Mouse (Mus musculus): ENCODE measurements around the gene Mrps10. TPM values are rescaled to one million over a fixed set of nuclear protein-coding genes. Genes with fewer than 3 reads are reported as not detected.

The Mrps10 gene
- polyA plus RNA-seq, 1 experiment: 13.5 TPM

DNA sequence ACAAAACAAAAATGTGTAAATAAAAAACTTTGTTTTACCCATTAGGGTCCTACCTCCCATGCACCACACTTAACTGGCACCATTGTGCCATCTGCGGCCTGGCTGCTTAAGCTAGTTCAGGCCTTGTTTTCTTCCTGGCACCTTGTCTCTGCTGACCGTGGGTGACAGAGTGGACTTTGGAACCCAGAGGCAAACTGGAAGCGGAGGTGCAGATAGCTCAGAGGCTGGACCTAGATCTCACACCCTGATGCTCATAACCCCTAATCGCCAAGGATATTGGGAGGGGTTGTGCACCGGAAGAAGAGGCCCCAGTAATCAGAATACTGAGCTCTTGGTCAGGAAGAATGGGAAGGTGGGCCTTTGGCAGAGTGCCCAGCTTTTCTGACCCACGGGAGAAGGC is 55.5 kb downstream of the Mrps10 start:
- no peak overlapping the region; the same call in 1 of the 2 replicates for H3K27ac ChIP-seq (ENCODE audit: insufficient read depth, low read depth, low read length)
- no peak for TF ChIP-seq POLR2A (IDR thresholded peaks at IDR 0.05; ENCODE audit: low read depth, low read length)
- no peak for TF ChIP-seq CTCF (IDR thresholded peaks at IDR 0.05; ENCODE audit: extremely low read depth, insufficient read length, insufficient replicate concordance, low read depth, low read length)
- 22% methylated on average over 6 of the region's 6 CpGs for WGBS
- H3K4me1 ChIP-seq (ENCODE audit: control insufficient read depth, insufficient read depth, insufficient read length, low read length): peaks cover 11% of the 10 kb centered on the region
- no peak overlapping the region for H3K4me3 ChIP-seq (ENCODE audit: low read depth, low read length)
- H3K36me3 ChIP-seq (ENCODE audit: control insufficient read depth, insufficient read depth, low read length): no peaks in the 10 kb centered on the region
- H3K27me3 ChIP-seq (ENCODE audit: control insufficient read depth, insufficient read depth, low read length): no peaks in the 10 kb centered on the region

DNA sequence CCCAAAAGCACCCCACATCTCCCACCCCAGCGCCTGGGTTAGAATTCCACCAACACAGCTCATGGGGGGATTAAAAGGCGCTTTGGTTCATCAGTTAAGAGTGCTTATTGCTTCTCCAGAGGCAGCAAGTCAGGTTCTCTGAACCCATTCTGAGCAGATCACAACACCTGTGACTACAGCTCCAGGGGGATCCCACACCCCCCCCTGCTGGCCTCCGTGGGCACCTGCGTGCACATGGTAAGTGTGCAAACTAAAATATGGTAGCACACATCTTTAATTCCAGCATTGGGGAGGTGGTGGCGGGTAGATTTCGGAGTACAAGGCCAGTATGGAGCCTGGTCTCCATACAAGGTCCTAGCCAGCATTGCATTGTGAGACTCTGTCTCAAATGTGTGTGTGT is 58.6 kb downstream of the Mrps10 start:
- Histone ChIP-seq H3K4me1 (ENCODE audit: control insufficient read depth, insufficient read depth, insufficient read length, low read length) (peaks cover 8% of the 10 kb centered on the region; the same call in 1 of the 2 replicates), H3K4me3 (ENCODE audit: low read depth, low read length) (no peak overlapping the region), H3K36me3 (ENCODE audit: control insufficient read depth, insufficient read depth, low read length) (no peaks in the 10 kb centered on the region), H3K27me3 (ENCODE audit: control insufficient read depth, insufficient read depth, low read length) (no peaks in the 10 kb centered on the region), H3K27ac (ENCODE audit: insufficient read depth, low read depth, low read length) (no peak overlapping the region)
- 68% methylated on average over 6 of the region's 6 CpGs for WGBS
- TF ChIP-seq CTCF (IDR thresholded peaks at IDR 0.05; ENCODE audit: extremely low read depth, insufficient read length, insufficient replicate concordance, low read depth, low read length) (peak; percentile 24; the same call in 1 of the 2 replicates), POLR2A (IDR thresholded peaks at IDR 0.05; ENCODE audit: low read depth, low read length) (no peak)

DNA sequence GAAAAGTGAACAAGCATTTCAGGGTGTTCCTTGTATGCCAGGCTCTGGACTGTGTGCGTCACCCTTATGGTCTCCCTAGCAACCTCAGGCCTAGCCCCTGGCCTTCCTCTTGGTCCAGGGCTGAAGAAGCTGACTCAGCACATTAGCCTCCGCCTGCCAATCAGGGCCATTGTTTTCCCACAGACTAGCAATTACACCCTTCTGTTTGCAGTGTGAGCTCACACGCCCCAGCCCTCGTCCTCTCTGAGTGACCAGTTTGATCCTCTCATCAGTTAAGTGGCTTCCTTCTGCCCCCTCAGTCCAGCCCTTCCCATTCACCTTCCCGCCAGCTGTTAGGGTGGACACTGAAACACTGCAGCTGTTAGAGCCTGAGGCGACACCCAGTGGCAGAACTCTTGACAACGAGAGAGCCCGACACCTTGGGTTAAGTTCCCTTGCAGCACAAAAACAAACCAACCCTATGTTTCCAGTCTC is 60.2 kb downstream of the Mrps10 start:
- TF ChIP-seq POLR2A (IDR thresholded peaks at IDR 0.05; ENCODE audit: low read depth, low read length) (no peak), CTCF (IDR thresholded peaks at IDR 0.05; ENCODE audit: extremely low read depth, insufficient read length, insufficient replicate concordance, low read depth, low read length) (peak; percentile 66; the same call in 1 of the 2 replicates)
- no peak overlapping the region for H3K27ac ChIP-seq (ENCODE audit: insufficient read depth, low read depth, low read length)
- no peaks in the 10 kb centered on the region for H3K36me3 ChIP-seq (ENCODE audit: control insufficient read depth, insufficient read depth, low read length)
- H3K27me3 ChIP-seq (ENCODE audit: control insufficient read depth, insufficient read depth, low read length): no peaks in the 10 kb centered on the region
- no peak overlapping the region for H3K4me3 ChIP-seq (ENCODE audit: low read depth, low read length)
- WGBS: 13% methylated on average over 8 of the region's 8 CpGs
- H3K4me1 ChIP-seq (ENCODE audit: control insufficient read depth, insufficient read depth, insufficient read length, low read length): peaks cover 5% of the 10 kb centered on the region; the same call in 1 of the 2 replicates

DNA sequence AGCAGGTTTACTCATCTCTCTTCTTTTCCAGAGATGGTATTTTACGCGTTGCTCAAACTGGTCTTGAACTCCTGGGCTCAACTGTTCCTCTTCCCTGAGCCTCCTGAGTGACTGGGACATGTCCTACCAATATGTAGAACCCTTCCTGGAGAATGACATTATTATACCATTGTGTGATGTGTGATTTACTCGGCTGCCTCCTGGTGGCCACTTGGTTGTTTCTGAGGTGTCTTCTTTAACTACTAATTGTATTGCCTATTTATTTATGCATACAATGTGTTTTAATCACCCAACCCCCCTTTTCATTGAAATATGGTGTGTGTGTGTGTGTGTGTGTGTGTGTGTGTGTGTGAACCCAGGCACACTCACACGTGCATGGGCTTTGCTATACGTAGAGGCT is 62.1 kb downstream of the Mrps10 start:
- H3K4me3 ChIP-seq (ENCODE audit: low read depth, low read length): no peak overlapping the region
- no peaks in the 10 kb centered on the region for H3K4me1 ChIP-seq (ENCODE audit: control insufficient read depth, insufficient read depth, insufficient read length, low read length)
- H3K27ac ChIP-seq (ENCODE audit: insufficient read depth, low read depth, low read length): no peak overlapping the region
- TF ChIP-seq POLR2A (IDR thresholded peaks at IDR 0.05; ENCODE audit: low read depth, low read length) (no peak), CTCF (IDR thresholded peaks at IDR 0.05; ENCODE audit: extremely low read depth, insufficient read length, insufficient replicate concordance, low read depth, low read length) (no peak)
- H3K27me3 ChIP-seq (ENCODE audit: control insufficient read depth, insufficient read depth, low read length): no peaks in the 10 kb centered on the region
- WGBS: 58% methylated on average over 5 of the region's 5 CpGs
- no peaks in the 10 kb centered on the region for H3K36me3 ChIP-seq (ENCODE audit: control insufficient read depth, insufficient read depth, low read length)

Other genes starting within 250 kb of the Mrps10 start
- 0.56 and 0.86 TPM in 2 replicates for gene Guca1b, start 16.5 kb downstream of the Mrps10 start, polyA plus RNA-seq (2012; rRNA removed)
- gene Guca1a, start 31.7 kb downstream of the Mrps10 start, polyA plus RNA-seq (2012; rRNA removed): 2.1 and 2.5 TPM in 2 replicates
- 21.8 and 27.3 TPM in 2 replicates for gene AI661453, start 67.7 kb downstream of the Mrps10 start, polyA plus RNA-seq (2012; rRNA removed)
- gene 1700001C19Rik, start 68.5 kb downstream of the Mrps10 start, polyA plus RNA-seq (2012; rRNA removed): 0.08 TPM in 1 of 2 replicates, not detected in the other
- gene Taf8, start 133.4 kb downstream of the Mrps10 start, polyA plus RNA-seq (2012; rRNA removed): 6.2 and 13.3 TPM in 2 replicates
- gene Ccnd3, start 136.2 kb downstream of the Mrps10 start, polyA plus RNA-seq (2012; rRNA removed): 49.9 and 54.9 TPM in 2 replicates
- 3.3 and 3.5 TPM in 2 replicates for gene Bysl, start 242.6 kb downstream of the Mrps10 start, polyA plus RNA-seq (2012; rRNA removed)
- 7.3 and 11.3 TPM in 2 replicates for gene Med20, start 242.7 kb downstream of the Mrps10 start, polyA plus RNA-seq (2012; rRNA removed)
- 0.88 and 1.7 TPM in 2 replicates for gene Gm20517, start 242.7 kb downstream of the Mrps10 start, polyA plus RNA-seq (2012; rRNA removed)

All from small intestine, adult 2 months (tissue).